Mouse (Mus musculus): Measurements from ENCODE around the gene E130308A19Rik. TPM values are rescaled to one million over a fixed set of nuclear protein-coding genes. Genes with fewer than 3 reads are reported as not detected.
A peak's percentile ranks its signal among the peaks of the same experiment; 100 is the strongest.

E130308A19Rik gene
- polyA plus RNA-seq, 1 experiment from 2014 or later: 30.5 TPM

DNA sequence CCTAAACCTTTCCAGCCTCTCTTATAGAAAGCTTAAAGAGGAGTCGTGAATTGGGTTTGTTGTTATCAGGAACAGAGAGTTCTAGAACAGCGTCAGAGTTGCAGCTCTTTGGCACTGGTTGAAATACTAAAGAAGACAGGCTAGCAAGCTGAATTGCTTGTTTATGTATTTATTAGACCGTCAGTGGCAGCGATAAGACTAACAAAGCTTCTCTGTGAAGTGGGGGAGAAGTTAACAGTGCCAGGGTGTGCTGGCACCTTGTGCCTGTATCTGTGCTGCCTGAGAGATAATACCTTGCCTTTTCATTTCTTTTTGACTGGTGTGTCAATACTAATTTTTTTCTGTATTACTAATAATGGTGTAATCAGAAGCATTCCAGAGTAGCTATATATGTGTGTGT is 2.2 kb downstream of the E130308A19Rik start:
- ATAC-seq (replicated peaks; ENCODE audit: insufficient number of reproducible peaks, low FRiP score, low TSS enrichment): no peak
- Histone ChIP-seq H3K36me3 (ENCODE audit: control insufficient read depth, insufficient read depth, low read length) (no peaks in the 10 kb centered on the region), H3K4me3 (ENCODE audit: low read depth, low read length) (no peak overlapping the region), H3K27ac (ENCODE audit: low read depth, low read length) (no peak overlapping the region), H3K4me2 (peak overlapping the region; percentile 34), H3K27me3 (ENCODE audit: control insufficient read depth, insufficient read depth, low read length) (no peaks in the 10 kb centered on the region), H3K4me1 (ENCODE audit: control insufficient read depth, insufficient read depth, low read length) (peaks cover 24% of the 10 kb centered on the region), H3K9me3 (replicated peaks; ENCODE audit: control insufficient read depth, low read length) (no peaks in the 10 kb centered on the region), H3K9ac (ENCODE audit: low read depth, low read length) (peak overlapping the region; percentile 28; the same call in 1 of the 2 replicates)
- 44% methylated on average over 4 of the region's 4 CpGs for WGBS (ENCODE audit: insufficient replicate concordance)

DNA sequence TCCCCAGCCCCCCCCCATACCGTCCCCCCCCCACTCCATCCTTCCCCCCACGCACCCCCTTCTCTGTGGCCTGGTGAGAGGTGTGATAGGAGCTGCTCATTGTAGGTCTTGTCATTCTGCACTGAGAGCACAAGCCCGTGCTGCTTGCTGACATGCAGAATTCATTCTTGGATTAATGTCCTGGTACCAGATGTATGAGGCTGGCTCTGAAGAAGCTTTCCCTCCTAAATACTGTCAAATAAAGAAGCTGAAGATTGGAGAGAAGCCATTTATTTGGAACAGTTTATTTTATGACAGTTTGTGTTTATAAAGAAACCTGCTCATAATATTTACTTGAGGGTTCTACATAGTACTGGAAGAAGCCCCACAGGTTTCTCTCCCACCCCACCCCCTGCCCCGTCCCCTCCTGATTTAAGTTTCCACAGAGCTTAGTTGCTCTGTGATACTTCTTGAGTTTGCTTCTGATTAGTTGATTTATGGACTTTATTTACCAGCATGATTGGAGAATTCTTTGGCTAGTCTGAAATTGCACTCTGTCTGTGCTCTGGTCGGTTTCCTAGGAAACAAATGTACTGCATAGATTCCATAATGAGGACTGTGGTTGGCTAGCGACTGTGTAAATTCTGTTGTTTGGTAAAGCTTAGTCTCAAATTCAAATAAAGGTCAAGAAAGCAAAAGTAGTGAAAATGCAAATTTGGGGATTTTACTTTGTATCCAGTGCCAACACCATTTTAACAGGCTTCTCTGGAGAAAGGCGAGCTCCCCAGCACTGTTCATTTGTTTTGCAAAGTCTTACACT is 3.3 kb downstream of the E130308A19Rik start:
- Histone ChIP-seq H3K36me3 (ENCODE audit: control insufficient read depth, insufficient read depth, low read length) (no peaks in the 10 kb centered on the region), H3K9ac (ENCODE audit: low read depth, low read length) (no peak overlapping the region), H3K4me2 (no peak overlapping the region; the same call in 1 of the 2 replicates), H3K27me3 (ENCODE audit: control insufficient read depth, insufficient read depth, low read length) (no peaks in the 10 kb centered on the region), H3K4me1 (ENCODE audit: control insufficient read depth, insufficient read depth, low read length) (peaks cover 24% of the 10 kb centered on the region), H3K9me3 (replicated peaks; ENCODE audit: control insufficient read depth, low read length) (no peaks in the 10 kb centered on the region), H3K27ac (ENCODE audit: low read depth, low read length) (no peak overlapping the region), H3K4me3 (ENCODE audit: low read depth, low read length) (no peak overlapping the region)
- no peak for ATAC-seq (replicated peaks; ENCODE audit: insufficient number of reproducible peaks, low FRiP score, low TSS enrichment)
- WGBS (ENCODE audit: insufficient replicate concordance): 33% methylated on average over 7 of the region's 7 CpGs

DNA sequence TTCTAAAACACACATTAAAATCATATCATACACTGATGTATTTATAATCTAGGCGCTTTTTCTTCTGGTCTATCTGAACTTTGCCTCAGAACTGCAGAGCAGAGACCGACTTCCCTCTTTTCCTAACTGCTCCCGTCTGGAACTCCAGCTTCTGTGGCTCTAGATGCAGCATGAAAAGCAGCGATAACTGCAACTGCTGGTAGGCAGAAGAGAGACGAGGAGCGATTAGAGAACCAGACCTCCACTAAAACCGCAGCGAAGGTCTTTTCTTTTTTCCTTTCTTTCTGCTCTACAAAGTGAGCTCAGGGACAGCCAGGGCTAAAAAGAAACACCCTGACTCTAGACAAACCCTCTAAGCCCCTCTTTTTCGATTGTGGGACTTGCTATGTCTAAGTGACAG is 4.1 kb downstream of the E130308A19Rik start:
- Histone ChIP-seq H3K9me3 (replicated peaks; ENCODE audit: control insufficient read depth, low read length) (no peaks in the 10 kb centered on the region), H3K9ac (ENCODE audit: low read depth, low read length) (no peak overlapping the region), H3K4me2 (peak overlapping the region; percentile 23; the same call in 1 of the 2 replicates), H3K4me1 (ENCODE audit: control insufficient read depth, insufficient read depth, low read length) (peaks cover 26% of the 10 kb centered on the region), H3K36me3 (ENCODE audit: control insufficient read depth, insufficient read depth, low read length) (no peaks in the 10 kb centered on the region), H3K27ac (ENCODE audit: low read depth, low read length) (no peak overlapping the region), H3K27me3 (ENCODE audit: control insufficient read depth, insufficient read depth, low read length) (no peaks in the 10 kb centered on the region), H3K4me3 (ENCODE audit: low read depth, low read length) (no peak overlapping the region)
- WGBS (ENCODE audit: insufficient replicate concordance): 48% methylated on average over 9 of the region's 9 CpGs
- ATAC-seq (replicated peaks; ENCODE audit: insufficient number of reproducible peaks, low FRiP score, low TSS enrichment): no peak

DNA sequence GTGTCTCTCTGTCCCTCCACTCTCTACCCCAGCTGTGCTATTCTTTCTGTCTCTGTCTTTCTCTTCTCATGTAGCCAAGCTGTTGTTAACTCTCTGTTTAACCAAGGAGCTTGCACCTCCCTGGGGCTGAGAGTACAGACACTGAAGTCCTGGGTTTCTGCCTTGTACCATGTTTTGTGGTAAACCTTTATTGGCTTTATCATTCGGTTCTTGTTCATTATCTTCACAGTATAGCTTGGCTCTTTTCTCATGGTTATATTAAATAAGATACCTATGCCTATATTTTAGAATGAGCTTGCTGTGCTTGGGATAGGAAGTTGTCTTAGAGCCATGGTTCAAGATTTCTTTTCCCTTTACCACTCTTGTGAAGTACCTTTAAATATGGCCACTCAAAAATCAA is 8.5 kb downstream of the E130308A19Rik start:
- Histone ChIP-seq H3K9ac (ENCODE audit: low read depth, low read length) (no peak overlapping the region), H3K9me3 (replicated peaks; ENCODE audit: control insufficient read depth, low read length) (no peaks in the 10 kb centered on the region), H3K4me1 (ENCODE audit: control insufficient read depth, insufficient read depth, low read length) (peaks cover 35% of the 10 kb centered on the region), H3K4me2 (no peak overlapping the region), H3K27me3 (ENCODE audit: control insufficient read depth, insufficient read depth, low read length) (no peaks in the 10 kb centered on the region), H3K27ac (ENCODE audit: low read depth, low read length) (no peak overlapping the region), H3K36me3 (ENCODE audit: control insufficient read depth, insufficient read depth, low read length) (no peaks in the 10 kb centered on the region), H3K4me3 (ENCODE audit: low read depth, low read length) (no peak overlapping the region)
- WGBS (ENCODE audit: insufficient replicate concordance): 69% methylated on average over 1 of the region's 1 CpGs
- ATAC-seq (replicated peaks; ENCODE audit: insufficient number of reproducible peaks, low FRiP score, low TSS enrichment): no peak

DNA sequence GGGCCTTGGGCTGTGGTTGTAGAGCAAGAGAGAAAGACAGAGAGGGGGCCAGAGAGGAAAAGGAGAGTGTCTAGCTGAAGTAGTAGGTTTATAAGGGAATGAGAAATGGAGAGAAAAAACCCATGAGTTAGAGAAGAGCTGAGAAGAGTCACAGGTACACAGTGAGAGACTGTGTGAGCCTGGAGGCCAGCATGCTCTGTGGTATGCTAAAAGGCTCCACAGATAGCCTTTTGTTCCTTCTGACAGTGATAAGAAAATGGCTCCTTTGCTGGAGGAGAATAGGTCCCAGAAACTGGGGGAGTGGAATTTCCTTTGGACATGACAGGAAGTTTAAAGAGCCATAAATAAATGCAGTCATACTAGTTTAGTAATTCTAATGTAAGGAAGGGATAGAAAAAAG is 13.2 kb downstream of the E130308A19Rik start:
- no peak; the same call in 1 of the 2 replicates for ATAC-seq (replicated peaks; ENCODE audit: insufficient number of reproducible peaks, low FRiP score, low TSS enrichment)
- Histone ChIP-seq H3K9ac (ENCODE audit: low read depth, low read length) (no peak overlapping the region), H3K9me3 (replicated peaks; ENCODE audit: control insufficient read depth, low read length) (no peaks in the 10 kb centered on the region), H3K4me1 (ENCODE audit: control insufficient read depth, insufficient read depth, low read length) (peaks cover 41% of the 10 kb centered on the region), H3K27me3 (ENCODE audit: control insufficient read depth, insufficient read depth, low read length) (no peaks in the 10 kb centered on the region), H3K4me2 (peak overlapping the region; percentile 35; the same call in 1 of the 2 replicates), H3K4me3 (ENCODE audit: low read depth, low read length) (no peak overlapping the region), H3K27ac (ENCODE audit: low read depth, low read length) (peak overlapping the region; percentile 79), H3K36me3 (ENCODE audit: control insufficient read depth, insufficient read depth, low read length) (no peaks in the 10 kb centered on the region)

DNA sequence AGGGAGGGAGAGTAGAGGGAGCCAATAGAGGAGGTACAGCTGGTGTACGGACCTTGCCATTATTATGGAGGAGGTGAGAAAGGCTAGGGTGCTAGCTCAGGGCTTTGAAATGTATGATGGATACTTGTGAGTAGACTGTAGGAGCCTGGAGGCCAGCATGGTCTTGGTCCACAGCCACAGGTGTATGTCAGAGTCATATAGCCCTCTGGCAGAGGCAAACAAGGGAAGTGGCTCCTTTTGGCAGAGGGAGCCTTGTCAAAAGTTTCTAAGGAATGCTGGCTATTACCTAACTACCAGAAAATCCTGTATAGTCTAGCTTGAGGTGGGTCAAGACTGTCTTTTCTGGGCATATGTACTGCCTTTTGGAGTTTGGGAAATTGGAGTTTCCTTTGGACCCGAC is 14.7 kb downstream of the E130308A19Rik start:
- no peak overlapping the region for H3K4me3 ChIP-seq (ENCODE audit: low read depth, low read length)
- WGBS (ENCODE audit: insufficient replicate concordance): 61% methylated on average over 2 of the region's 2 CpGs
- peaks cover 35% of the 10 kb centered on the region for H3K4me1 ChIP-seq (ENCODE audit: control insufficient read depth, insufficient read depth, low read length)
- H3K27ac ChIP-seq (ENCODE audit: low read depth, low read length): peak overlapping the region; percentile 46; the same call in 1 of the 2 replicates
- H3K9ac ChIP-seq (ENCODE audit: low read depth, low read length): no peak overlapping the region
- H3K4me2 ChIP-seq: no peak overlapping the region
- H3K36me3 ChIP-seq (ENCODE audit: control insufficient read depth, insufficient read depth, low read length): no peaks in the 10 kb centered on the region
- ATAC-seq (replicated peaks; ENCODE audit: insufficient number of reproducible peaks, low FRiP score, low TSS enrichment): no peak
- no peaks in the 10 kb centered on the region for H3K9me3 ChIP-seq (replicated peaks; ENCODE audit: control insufficient read depth, low read length)
- H3K27me3 ChIP-seq (ENCODE audit: control insufficient read depth, insufficient read depth, low read length): no peaks in the 10 kb centered on the region

DNA sequence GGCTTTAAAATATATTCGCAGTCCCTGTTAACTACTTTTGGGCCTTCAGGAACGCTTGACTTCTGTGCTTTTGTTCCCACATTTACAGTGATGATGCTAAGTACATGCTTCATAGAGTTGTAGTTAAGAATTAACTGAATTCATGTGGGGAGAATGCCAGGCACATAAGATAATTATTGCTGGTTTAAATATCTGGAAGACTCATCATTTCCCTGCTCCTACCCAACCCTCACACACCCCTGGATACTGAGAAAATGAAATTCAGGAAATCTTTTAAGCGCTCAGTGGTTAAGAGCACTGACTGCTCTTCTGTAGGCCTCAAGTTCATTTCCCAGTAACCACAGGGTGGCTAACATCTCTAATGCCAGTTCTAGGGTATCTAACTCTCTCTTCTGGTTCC is 16.0 kb downstream of the E130308A19Rik start:
- H3K27me3 ChIP-seq (ENCODE audit: control insufficient read depth, insufficient read depth, low read length): no peaks in the 10 kb centered on the region
- no peak for ATAC-seq (replicated peaks; ENCODE audit: insufficient number of reproducible peaks, low FRiP score, low TSS enrichment)
- H3K36me3 ChIP-seq (ENCODE audit: control insufficient read depth, insufficient read depth, low read length): no peaks in the 10 kb centered on the region
- H3K4me1 ChIP-seq (ENCODE audit: control insufficient read depth, insufficient read depth, low read length): peaks cover 33% of the 10 kb centered on the region
- H3K9me3 ChIP-seq (replicated peaks; ENCODE audit: control insufficient read depth, low read length): no peaks in the 10 kb centered on the region
- no peak overlapping the region for H3K4me3 ChIP-seq (ENCODE audit: low read depth, low read length)
- H3K4me2 ChIP-seq: no peak overlapping the region
- no peak overlapping the region for H3K9ac ChIP-seq (ENCODE audit: low read depth, low read length)
- H3K27ac ChIP-seq (ENCODE audit: low read depth, low read length): no peak overlapping the region
- 85% methylated on average over 3 of the region's 3 CpGs for WGBS (ENCODE audit: insufficient replicate concordance)

DNA sequence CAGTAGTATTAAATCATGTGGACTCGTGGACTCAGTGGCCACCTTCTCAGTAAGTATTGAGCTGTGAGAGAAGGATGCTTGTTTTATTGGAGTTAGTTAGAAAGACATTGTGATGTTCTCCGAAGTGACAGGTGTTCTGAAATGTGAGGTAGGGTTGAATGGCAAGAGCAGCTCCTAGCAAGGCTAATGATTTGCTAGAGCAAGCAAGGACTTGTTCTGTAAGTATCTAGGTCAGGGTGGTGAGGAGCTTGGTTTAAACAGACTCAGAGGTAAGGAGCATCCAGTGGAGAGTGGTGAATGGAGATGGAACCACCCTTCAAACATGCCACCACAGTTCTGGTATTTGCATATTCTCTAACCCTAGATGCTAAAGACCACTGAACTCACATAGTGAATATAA is 16.6 kb downstream of the E130308A19Rik start:
- Histone ChIP-seq H3K9ac (ENCODE audit: low read depth, low read length) (no peak overlapping the region), H3K27me3 (ENCODE audit: control insufficient read depth, insufficient read depth, low read length) (no peaks in the 10 kb centered on the region), H3K9me3 (replicated peaks; ENCODE audit: control insufficient read depth, low read length) (no peaks in the 10 kb centered on the region), H3K4me1 (ENCODE audit: control insufficient read depth, insufficient read depth, low read length) (peaks cover 33% of the 10 kb centered on the region), H3K27ac (ENCODE audit: low read depth, low read length) (no peak overlapping the region), H3K4me2 (no peak overlapping the region), H3K36me3 (ENCODE audit: control insufficient read depth, insufficient read depth, low read length) (no peaks in the 10 kb centered on the region), H3K4me3 (ENCODE audit: low read depth, low read length) (no peak overlapping the region)
- WGBS (ENCODE audit: insufficient replicate concordance): 79% methylated on average over 2 of the region's 2 CpGs
- ATAC-seq (replicated peaks; ENCODE audit: insufficient number of reproducible peaks, low FRiP score, low TSS enrichment): no peak

DNA sequence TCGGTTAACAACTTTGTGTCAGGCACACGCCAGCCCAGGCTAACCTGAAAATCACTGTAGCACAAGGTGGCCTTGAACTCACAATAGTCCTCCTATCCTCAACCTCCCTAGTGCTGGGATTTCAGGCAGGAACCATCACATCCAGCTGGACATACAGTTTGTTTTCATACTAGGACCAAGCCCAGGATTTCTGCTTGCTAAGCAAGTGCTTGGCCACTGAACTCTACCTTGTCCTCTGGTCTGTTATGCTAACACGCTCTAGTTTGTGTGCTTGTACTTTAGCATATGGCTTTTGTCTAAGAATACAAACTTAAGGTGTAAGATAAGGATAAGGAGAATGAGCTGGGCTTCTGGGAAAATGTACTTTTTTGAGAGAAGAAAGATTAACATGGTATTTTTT is 18.4 kb downstream of the E130308A19Rik start:
- no peak overlapping the region for H3K4me2 ChIP-seq
- peaks cover 22% of the 10 kb centered on the region for H3K4me1 ChIP-seq (ENCODE audit: control insufficient read depth, insufficient read depth, low read length)
- H3K27ac ChIP-seq (ENCODE audit: low read depth, low read length): no peak overlapping the region
- no peaks in the 10 kb centered on the region for H3K36me3 ChIP-seq (ENCODE audit: control insufficient read depth, insufficient read depth, low read length)
- H3K4me3 ChIP-seq (ENCODE audit: low read depth, low read length): no peak overlapping the region
- no peak for ATAC-seq (replicated peaks; ENCODE audit: insufficient number of reproducible peaks, low FRiP score, low TSS enrichment)
- no peaks in the 10 kb centered on the region for H3K27me3 ChIP-seq (ENCODE audit: control insufficient read depth, insufficient read depth, low read length)
- WGBS (ENCODE audit: insufficient replicate concordance): 75% methylated on average over 3 of the region's 3 CpGs
- no peaks in the 10 kb centered on the region for H3K9me3 ChIP-seq (replicated peaks; ENCODE audit: control insufficient read depth, low read length)
- H3K9ac ChIP-seq (ENCODE audit: low read depth, low read length): no peak overlapping the region

Data from heart, embryonic 11.5 days (tissue).